Mouse (Mus musculus): ENCODE measurements around the gene Capn15.

DNA sequence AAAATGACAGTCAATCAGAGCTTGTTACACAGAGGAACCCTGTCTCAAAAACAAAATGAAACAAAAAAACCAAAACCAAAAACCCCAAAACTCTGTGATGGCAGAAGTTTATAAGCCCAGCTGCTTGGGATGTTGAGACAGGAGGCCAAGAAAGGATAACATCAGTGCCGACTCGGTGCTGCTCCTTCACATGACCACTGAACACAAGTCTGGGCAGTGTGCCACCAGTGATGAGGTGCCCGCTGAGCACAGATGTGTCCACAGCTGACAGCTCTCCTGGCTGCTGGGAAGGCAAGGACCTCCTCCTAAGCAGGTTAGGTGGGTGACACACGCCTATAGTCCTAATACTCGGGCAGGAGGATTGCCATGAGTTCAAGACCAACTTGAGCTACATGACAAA lies 63.5 kb downstream of the Capn15 start:
- TF ChIP-seq CTCF (IDR thresholded peaks at IDR 0.05) (no peak), EP300 (IDR thresholded peaks at IDR 0.05) (no peak)

Data from lung, postnatal 0 days (tissue).